Mouse (Mus musculus) gastrocnemius, postnatal 10 days (tissue): ENCODE data around the gene Zfp994. TPM values are rescaled to one million over a fixed set of nuclear protein-coding genes. Genes with fewer than 3 reads are reported as not detected.
"Not testable (repeated sequence)": the region's sequence is repeated elsewhere in the genome, so short reads cannot be mapped to it uniquely, and the experiment has no call there.

Experiments
- DNase-seq: peaks from one replicate; pipeline ENCODE4 v3.0.0; 2021; ENCODE audit warnings: mixed read lengths
- long read RNA-seq, 2 experiments: library from polyadenylated mRNA; stranded (forward); transcript quantifications; one replicate each; pipeline ENCODE4 v2.0.0; 2021
- total RNA-seq, 2 experiments: library from RNA; stranded (reverse); gene quantifications; 2 replicates each; pipeline ENCODE4 v1.2.3; 2021

Zfp994 gene
- 1 to 10 TPM; 2.1 TPM for total RNA-seq
- long read RNA-seq, experiment 1 = 0 reads
- long read RNA-seq, experiment 2, partial matches to known transcripts = 0 of 2 reads
- long read RNA-seq, experiment 2, other reads (novel, unspliced or antisense) = 2 of 2 reads

GRCm38 (mm10) chr17:22225422-22226012, at the start of gene Zfp994:
Gene Zfp994, minus strand, starts transcription at chr17:22225616.
- peak; percentile 81 for DNase-seq

GRCm38 (mm10) chr17:22230701-22231100, 5.3 kb upstream of the Zfp994 start:
- not testable (repeated sequence) for DNase-seq

DNA sequence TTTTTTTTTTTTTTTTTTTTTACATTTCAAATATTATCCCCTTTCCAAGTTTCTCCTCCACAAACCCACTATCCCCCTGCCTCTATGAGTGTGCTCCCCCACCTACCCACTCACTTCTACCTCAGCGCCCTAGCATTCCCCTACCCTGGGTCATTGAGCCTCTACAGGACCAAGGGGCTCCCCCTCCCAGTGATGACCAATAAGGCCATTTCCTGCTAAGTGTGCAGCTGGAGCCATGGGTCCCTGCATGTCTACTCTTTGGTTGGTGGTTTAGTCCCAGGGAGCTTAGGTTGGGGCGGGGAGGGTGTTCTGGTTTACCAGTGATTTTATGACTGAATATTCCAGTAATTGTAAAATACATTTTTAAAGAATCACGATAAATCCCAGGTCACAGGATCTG, 401 bp downstream of the Zfp994 start:
- DNase-seq = not testable (repeated sequence)

DNA sequence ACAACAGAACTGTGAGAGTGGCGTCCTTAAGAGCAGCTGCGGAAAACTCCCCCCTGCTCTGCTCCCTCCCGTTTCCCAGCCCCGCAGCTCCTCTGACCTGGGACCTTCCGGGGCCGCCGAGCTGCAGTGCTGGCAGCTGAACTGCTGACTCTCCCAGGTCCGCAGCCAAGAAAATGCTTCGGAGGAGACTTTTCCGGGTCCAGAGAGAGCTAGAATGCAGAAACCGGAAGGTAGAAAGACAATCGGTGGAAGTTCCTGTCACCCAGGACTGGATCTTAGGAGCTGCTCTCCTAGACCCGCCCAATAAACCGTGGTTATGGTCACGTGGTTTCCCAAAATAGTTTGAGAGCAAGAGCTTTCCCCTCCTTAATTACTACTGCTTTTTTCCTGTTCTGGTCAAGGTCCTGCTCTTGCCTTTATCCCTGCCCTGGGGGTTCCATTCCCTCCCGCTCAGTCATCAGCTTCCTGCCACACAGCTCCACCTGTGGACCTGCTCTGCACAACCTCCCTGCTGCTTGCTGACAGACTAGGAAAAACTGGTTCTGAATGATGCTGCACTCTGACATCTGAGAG, 59.6 kb downstream of the Zfp994 start, which contains the start of gene Zfp947:
Gene Zfp947, minus strand, starts transcription at position 469 of the 573 bp plus-strand sequence.
- DNase-seq = peak; percentile 47

DNA sequence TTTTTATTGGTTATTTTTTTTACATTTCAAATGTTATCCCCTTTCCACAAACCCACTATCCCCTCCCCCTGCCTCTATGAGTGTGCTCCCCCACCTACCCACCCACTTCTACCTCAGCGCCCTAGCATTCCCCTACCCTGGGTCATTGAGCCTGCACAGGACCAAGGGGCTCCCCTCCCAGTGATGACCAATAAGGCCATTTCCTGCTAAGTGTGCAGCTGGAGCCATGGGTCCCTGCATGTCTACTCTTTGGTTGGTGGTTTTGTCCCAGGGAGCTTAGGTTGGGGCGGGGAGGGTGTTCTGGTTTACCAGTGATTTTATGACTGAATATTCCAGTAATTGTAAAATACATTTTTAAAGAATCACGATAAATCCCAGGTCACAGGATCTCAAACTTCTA, 60.1 kb downstream of the Zfp994 start:
- DNase-seq = not testable (repeated sequence)

DNA sequence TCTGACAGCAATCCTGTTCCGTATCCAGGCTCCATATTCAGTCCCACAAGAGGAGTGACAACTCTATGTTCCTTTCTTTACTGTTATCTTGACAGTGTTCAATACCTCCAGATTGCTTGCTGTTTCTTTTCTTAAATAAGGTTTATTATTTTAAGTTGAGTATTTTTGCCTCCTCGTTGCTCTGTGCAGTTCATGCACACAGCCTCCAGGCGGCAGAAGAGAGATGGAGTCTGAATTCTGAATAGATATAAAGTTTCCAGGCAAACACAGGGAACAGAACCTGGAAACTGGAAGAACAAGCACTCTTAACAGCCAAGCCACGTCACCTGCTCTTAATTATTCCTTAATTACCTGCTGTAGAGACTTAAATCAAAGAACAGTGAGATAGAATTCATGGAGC, 71.5 kb downstream of the Zfp994 start:
- not testable (repeated sequence) for DNase-seq

Other genes starting within 250 kb of the Zfp994 start
- gene Zfp947, start 59.4 kb downstream of the Zfp994 start, total RNA-seq = 1 to 10 TPM in 1 of 2 experiments, under 1 TPM in 1; 0.94 to 1.0 TPM
- 1 to 10 TPM; 7.0 to 7.4 TPM for gene CT030661.1, start 89.2 kb upstream of the Zfp994 start, total RNA-seq
- 1 to 10 TPM; 4.1 to 5.0 TPM for gene Zfp944, start 135.8 kb upstream of the Zfp994 start, total RNA-seq
- 1 to 10 TPM; 6.8 TPM for gene Zfp758, start 135.8 kb upstream of the Zfp994 start, total RNA-seq
- gene Zfp946, start 198.6 kb upstream of the Zfp994 start, total RNA-seq = 1 to 10 TPM; 3.6 to 4.1 TPM